Comparison of ENCODE assay signal across 14 mouse cellular contexts in the genomic region with DNA sequence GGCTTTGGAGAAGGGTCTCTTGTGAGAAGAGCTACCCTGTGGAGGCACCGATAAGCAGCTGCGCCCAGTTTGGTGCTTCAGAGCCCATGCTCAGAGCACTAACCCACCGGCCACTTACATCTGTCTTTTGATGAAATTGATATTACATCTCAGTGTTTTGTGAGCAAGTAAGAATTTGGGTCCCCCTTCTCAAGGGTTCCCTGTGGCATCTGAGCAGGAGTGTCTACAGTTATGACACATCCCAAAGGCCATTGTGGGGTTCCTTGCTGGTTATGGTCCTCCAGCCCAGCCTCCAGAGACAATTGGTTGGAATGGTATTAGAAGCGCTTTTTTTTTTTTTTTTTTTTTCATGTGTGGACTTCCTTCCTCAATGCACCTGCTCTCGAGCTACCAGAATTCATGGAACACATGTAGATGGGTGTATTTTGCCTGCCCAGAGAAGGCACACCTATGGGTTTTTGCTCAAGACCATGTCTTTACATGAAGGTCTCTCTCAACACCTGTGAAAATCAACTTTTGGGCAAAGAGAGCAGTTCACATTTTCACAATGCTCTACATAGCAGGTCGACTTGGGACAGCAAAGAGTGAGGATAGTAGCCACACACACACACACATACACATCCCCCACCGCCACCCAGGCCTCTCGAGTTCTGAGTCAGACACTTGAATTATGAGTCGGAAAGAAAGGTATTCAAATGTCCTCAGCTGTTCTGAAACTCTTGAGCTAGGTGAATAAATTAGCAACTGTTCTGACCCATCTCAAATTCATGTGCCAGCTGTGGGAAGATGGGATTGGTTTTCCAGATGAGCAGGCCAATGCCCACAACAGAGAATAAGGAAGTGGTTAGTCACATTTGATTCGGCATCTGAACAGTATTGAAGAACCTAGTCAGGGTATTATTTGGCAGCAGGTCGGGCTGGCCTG. TPM values are rescaled to one million over a fixed set of nuclear protein-coding genes. Genes with fewer than 3 reads are reported as not detected.
A peak's percentile ranks its signal among the peaks of the same experiment; 100 is the strongest.
DNase-seq lines count a peak whose midpoint lies in the region; ATAC-seq and TF ChIP-seq lines count a peak whose summit lies in the region.
"Had no signal": no experiment of that assay in that cellular context is flagged by ENCODE, and none has a peak within 500 bp of the region (broad histone marks: within the 10 kb centered on the region; RNA-seq: fewer than 3 reads in every experiment).

No protein-coding gene starts in this region.

- WGBS in spleen, adult 2 months, result 10% methylated on average over 11 of the region's 11 CpGs
- 24% methylated on average over 11 of the region's 11 CpGs for WGBS in liver, embryonic 14.5 days (ENCODE audit: insufficient replicate concordance)
- 66% methylated on average over 11 of the region's 11 CpGs for WGBS in kidney, embryonic 16.5 days

- H3K9me3 ChIP-seq in liver, embryonic 14.5 days (ENCODE audit: control insufficient read depth, low read length), result no peaks in the 10 kb centered on the region
- H3K9me3 ChIP-seq in kidney, embryonic 16.5 days (ENCODE audit: low read length), result no peaks in the 10 kb centered on the region
- H3K9me3 ChIP-seq: midbrain, embryonic 15.5 days had no signal

- H3K4me1 ChIP-seq in spleen, adult 2 months (ENCODE audit: control insufficient read depth, insufficient read depth, insufficient read length), result peaks cover 7% of the 10 kb centered on the region
- peaks cover 6 to 40% of the 10 kb centered on the region in 2 experiments for H3K4me1 ChIP-seq in liver, embryonic 14.5 days (replicated peaks; ENCODE audit: control insufficient read depth in 2 of 2, insufficient read depth in 2 of 2, low read length in 1 of 2)
- H3K4me1 ChIP-seq in kidney, embryonic 16.5 days (ENCODE audit: insufficient read depth, low read length), result peaks cover 22% of the 10 kb centered on the region
- H3K4me1 ChIP-seq: midbrain, embryonic 15.5 days had no signal

- TF ChIP-seq CTCF in spleen, adult 2 months (IDR thresholded peaks at IDR 0.05; ENCODE audit: extremely low read depth, insufficient read depth, insufficient read length, insufficient replicate concordance), result no peak
- no peak for TF ChIP-seq CTCF in liver, embryonic 14.5 days (IDR thresholded peaks at IDR 0.05; ENCODE audit: low read depth)

- ATAC-seq in liver, embryonic 14.5 days (ENCODE audit: insufficient read depth), result no peak
- ATAC-seq in kidney, embryonic 16.5 days (ENCODE audit: low FRiP score, low TSS enrichment), result no peak
- ATAC-seq: midbrain, embryonic 15.5 days had no signal

- H3K9ac ChIP-seq in liver, embryonic 14.5 days (replicated peaks), result no peak overlapping the region
- H3K9ac ChIP-seq in kidney, embryonic 16.5 days (replicated peaks; ENCODE audit: low read length), result no peak overlapping the region
- H3K9ac ChIP-seq: midbrain, embryonic 15.5 days had no signal

- no peak for DNase-seq in spleen, adult 2 months (ENCODE audit: low read depth in 1 of 2, low spot score in 2 of 2)
- DNase-seq in spleen, postnatal 4 days (ENCODE audit: low spot score in 2 of 2), result no peak
- peak; percentile 53 for DNase-seq in MEL-GATA-1-ER (ENCODE audit: extremely low read depth, low read depth)
- DNase-seq in liver, embryonic 14.5 days (ENCODE audit: low read depth in 3 of 3, low spot score in 3 of 3), result no peak
- DNase-seq in thymus, postnatal 14 days, result peak; percentile 42
- DNase-seq in embryo, embryonic 10 days (ENCODE audit: low spot score), result no peak
- DNase-seq in kidney, postnatal 36 days, result no peak
- DNase-seq: adrenal gland, postnatal 25 days; cerebellum, postnatal 36 days; kidney, adult 9 months; layer of hippocampus, postnatal 36 days had no signal

- no peak for TF ChIP-seq EP300 in liver, embryonic 14.5 days (IDR thresholded peaks at IDR 0.05; ENCODE audit: low read depth)

- peak overlapping the region; percentile 64 for H3K4me2 ChIP-seq in liver, embryonic 14.5 days (ENCODE audit: low read depth)
- H3K4me2 ChIP-seq in kidney, embryonic 16.5 days (replicated peaks; ENCODE audit: low read depth, low read length), result no peak overlapping the region
- H3K4me2 ChIP-seq: midbrain, embryonic 15.5 days had no signal

- H3K27me3 ChIP-seq in spleen, adult 2 months (ENCODE audit: control insufficient read depth, insufficient read depth, low read length), result no peaks in the 10 kb centered on the region
- no peaks in the 10 kb centered on the region for H3K27me3 ChIP-seq in liver, embryonic 14.5 days (ENCODE audit: control insufficient read depth, insufficient read depth, low read length)
- no peaks in the 10 kb centered on the region for H3K27me3 ChIP-seq in kidney, embryonic 16.5 days (ENCODE audit: insufficient read depth, low read length)
- H3K27me3 ChIP-seq: midbrain, embryonic 15.5 days had no signal

- H3K27ac ChIP-seq in spleen, adult 2 months (ENCODE audit: insufficient read depth, low read length), result peak overlapping the region; percentile 95
- no peak overlapping the region for H3K27ac ChIP-seq in liver, embryonic 14.5 days
- H3K27ac ChIP-seq in kidney, embryonic 16.5 days (ENCODE audit: low read length), result no peak overlapping the region
- H3K27ac ChIP-seq: midbrain, embryonic 15.5 days had no signal

- H3K36me3 ChIP-seq in spleen, adult 2 months (ENCODE audit: control insufficient read depth, insufficient read depth, low read length), result peaks cover 2% of the 10 kb centered on the region
- H3K36me3 ChIP-seq in liver, embryonic 14.5 days (replicated peaks; ENCODE audit: control insufficient read depth, insufficient read depth, low read depth), result no peaks in the 10 kb centered on the region
- no peaks in the 10 kb centered on the region for H3K36me3 ChIP-seq in kidney, embryonic 16.5 days (ENCODE audit: insufficient read depth, low read length)
- H3K36me3 ChIP-seq: midbrain, embryonic 15.5 days had no signal

- peak overlapping the region; percentile 58 for H3K4me3 ChIP-seq in spleen, adult 2 months (ENCODE audit: extremely low read depth, insufficient read depth, insufficient read length)
- peak overlapping the region; percentile 20 to 45; a peak in 2 of 4 replicates for H3K4me3 ChIP-seq in liver, embryonic 14.5 days (ENCODE audit: insufficient read depth in 1 of 2, low read depth in 2 of 2, low read length in 2 of 2)
- H3K4me3 ChIP-seq in kidney, embryonic 16.5 days (ENCODE audit: low read length), result no peak overlapping the region
- H3K4me3 ChIP-seq: midbrain, embryonic 15.5 days had no signal

- TF ChIP-seq POLR2A in spleen, adult 2 months (IDR thresholded peaks at IDR 0.05; ENCODE audit: low read depth, low read length), result no peak

RNA-seq across cellular contexts. Expression of a gene that starts 7.9 kb away (rescaled TPM):
- 120 and 145 TPM in 2 replicates for polyA plus RNA-seq in spleen, adult 2 months (2012; rRNA removed)
- 8.3 and 10.9 TPM in 2 replicates for polyA plus RNA-seq in liver, embryonic 14.5 days (2012; rRNA removed)
- polyA plus RNA-seq in liver, embryonic 14.5 days (2014; fragmentation: Nextera tagmentation; extraction: Ambion mirVana), result 7.3 and 9.8 TPM in 2 replicates
- polyA plus RNA-seq in kidney, embryonic 16.5 days (2015; fragmentation: Nextera tagmentation; extraction: Ambion mirVana), result 1.2 and 1.8 TPM in 2 replicates

RNA-seq across cellular contexts. Expression of a gene that starts 47.4 kb away (rescaled TPM):
- 0.32 and 0.33 TPM in 2 replicates for polyA plus RNA-seq in spleen, adult 2 months (2012; rRNA removed)
- 0.06 and 0.13 TPM in 2 replicates for polyA plus RNA-seq in liver, embryonic 14.5 days (2012; rRNA removed)
- 0.35 and 0.51 TPM in 2 replicates for polyA plus RNA-seq in liver, embryonic 14.5 days (2014; fragmentation: Nextera tagmentation; extraction: Ambion mirVana)
- 7.1 and 9.2 TPM in 2 replicates for polyA plus RNA-seq in kidney, embryonic 16.5 days (2015; fragmentation: Nextera tagmentation; extraction: Ambion mirVana)
- polyA plus RNA-seq: liver, adult 2 months had no signal

Comparison
In these comparisons a context has a peak if more than half of its experiments do, and no peak if none do; other contexts are left out.
1. DNase-seq: peak in MEL-GATA-1-ER (single experiment) and thymus, postnatal 14 days (single experiment); none in spleen, adult 2 months (0 of 2), spleen, postnatal 4 days (0 of 2), liver, embryonic 14.5 days (0 of 3), embryo, embryonic 10 days (single experiment) and kidney, postnatal 36 days (0 of 2).
2. RNA of a gene that starts 7.9 kb away (polyA plus RNA-seq): 120 to 145 TPM in spleen, adult 2 months; 7.3 to 10.9 TPM in liver, embryonic 14.5 days and 1.2 to 1.8 TPM in kidney, embryonic 16.5 days; every median in the first group is over 10 times any median in the second.